Mouse (Mus musculus) T-cell, adult 2 months (primary cell): ENCODE results near the gene Mei1.

Experiments used
- DNase-seq: peaks from one replicate; pipeline ENCODE4 v3.0.0; 2022; ENCODE audit warnings: low spot score

The Mei1 gene

DNA sequence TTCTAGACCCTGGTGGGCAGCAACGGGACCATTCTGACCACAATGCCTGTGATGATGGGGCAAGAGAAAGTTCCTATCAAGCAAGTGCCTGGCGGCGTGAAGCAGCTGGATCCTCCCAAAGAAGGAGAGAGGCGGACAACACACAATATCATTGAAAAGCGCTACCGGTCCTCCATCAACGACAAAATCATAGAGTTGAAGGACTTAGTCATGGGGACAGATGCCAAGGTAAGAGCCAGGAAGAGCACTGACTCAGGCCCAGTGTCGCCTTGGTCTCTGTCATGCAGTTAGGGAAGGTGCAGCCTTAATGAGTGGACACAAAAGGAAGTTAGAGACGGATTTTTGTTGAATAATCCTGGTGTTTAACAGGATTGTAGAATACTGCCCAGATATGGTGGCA, 105.3 kb downstream of the Mei1 start:
- DNase-seq: no peak
